Comparison of ENCODE assay signal across 8 mouse cellular contexts in the genomic region with DNA sequence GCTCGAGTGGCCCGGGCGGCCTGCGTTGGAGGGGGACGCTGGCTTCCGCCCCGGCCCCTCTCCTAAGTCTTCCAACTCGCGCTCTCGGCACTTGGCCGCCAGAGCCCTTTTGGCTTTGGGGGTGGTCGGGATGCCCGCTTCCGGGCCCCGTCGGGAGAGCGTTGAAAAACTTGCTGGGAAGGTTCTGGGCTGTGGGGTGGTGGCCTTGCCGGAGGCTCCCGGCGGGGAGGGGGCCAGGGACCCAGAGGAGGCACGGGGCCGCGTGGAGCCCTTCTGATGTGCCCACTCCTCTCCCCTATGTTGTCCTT. TPM values are rescaled to one million over a fixed set of nuclear protein-coding genes. Genes with fewer than 3 reads are reported as not detected.
DNase-seq lines count a peak whose midpoint lies in the region; ATAC-seq and TF ChIP-seq lines count a peak whose summit lies in the region.

No protein-coding gene starts in this region.

- peak; percentile 46 to 50 for DNase-seq in spleen, postnatal 10 days (ENCODE audit: low spot score in 2 of 2)
- DNase-seq in spleen, adult 12 weeks (ENCODE audit: low spot score), result no peak
- no peak for DNase-seq in limb, embryonic 14.5 days (ENCODE audit: low spot score)

- H3K9me3 ChIP-seq in erythroblast, embryonic 14.5 days (ENCODE audit: control insufficient read depth, low read length), result peaks cover 4% of the 10 kb centered on the region; the same call in 1 of the 2 replicates
- H3K9me3 ChIP-seq in heart, embryonic 11.5 days (replicated peaks; ENCODE audit: control insufficient read depth, low read length), result no peaks in the 10 kb centered on the region
- H3K9me3 ChIP-seq in limb, embryonic 14.5 days (ENCODE audit: control insufficient read depth, low read length), result no peaks in the 10 kb centered on the region
- H3K9me3 ChIP-seq in stomach, embryonic 15.5 days, result no peaks in the 10 kb centered on the region

- H3K27me3 ChIP-seq in erythroblast, embryonic 14.5 days (ENCODE audit: control insufficient read depth), result peaks cover 55% of the 10 kb centered on the region
- peaks cover 19% of the 10 kb centered on the region for H3K27me3 ChIP-seq in heart, embryonic 11.5 days (ENCODE audit: control insufficient read depth, insufficient read depth, low read length)
- no peaks in the 10 kb centered on the region for H3K27me3 ChIP-seq in limb, embryonic 14.5 days (ENCODE audit: control insufficient read depth, insufficient read depth, low read length)
- no peaks in the 10 kb centered on the region for H3K27me3 ChIP-seq in stomach, embryonic 15.5 days (replicated peaks)

- H3K9ac ChIP-seq in heart, embryonic 11.5 days (ENCODE audit: low read depth, low read length), result peak overlapping the region; percentile 93
- H3K9ac ChIP-seq in limb, embryonic 14.5 days (ENCODE audit: low read depth, low read length, severe bottlenecking), result peak overlapping the region; percentile 99
- peak overlapping the region; percentile 89 for H3K9ac ChIP-seq in stomach, embryonic 15.5 days

- H3K4me3 ChIP-seq in erythroblast, embryonic 14.5 days (replicated peaks), result peak overlapping the region; percentile 65
- peak overlapping the region; percentile 88 for H3K4me3 ChIP-seq in heart, embryonic 11.5 days (ENCODE audit: low read depth, low read length)
- peak overlapping the region; percentile 98 for H3K4me3 ChIP-seq in limb, embryonic 14.5 days (replicated peaks; ENCODE audit: low read length)
- peak overlapping the region; percentile 77 for H3K4me3 ChIP-seq in stomach, embryonic 15.5 days (replicated peaks)

- H3K27ac ChIP-seq in heart, embryonic 11.5 days (ENCODE audit: low read depth, low read length), result peak overlapping the region; percentile 82
- peak overlapping the region; percentile 95 for H3K27ac ChIP-seq in limb, embryonic 14.5 days (replicated peaks; ENCODE audit: low read depth, low read length)
- peak overlapping the region; percentile 91 for H3K27ac ChIP-seq in stomach, embryonic 15.5 days

- under 1% methylated on average over 23 of the region's 23 CpGs for WGBS in heart, embryonic 11.5 days (ENCODE audit: insufficient replicate concordance)
- 1% methylated on average over 15 of the region's 23 CpGs for WGBS in limb, embryonic 14.5 days
- WGBS in stomach, embryonic 15.5 days, result 0% methylated on average over 22 of the region's 23 CpGs

- TF ChIP-seq POLR2A in limb, embryonic 14.5 days (IDR thresholded peaks at IDR 0.05; ENCODE audit: borderline replicate concordance, extremely low read depth, insufficient read depth, insufficient read length), result no peak

- peaks cover 6% of the 10 kb centered on the region for H3K36me3 ChIP-seq in erythroblast, embryonic 14.5 days (ENCODE audit: control insufficient read depth)
- H3K36me3 ChIP-seq in heart, embryonic 11.5 days (ENCODE audit: control insufficient read depth, insufficient read depth, low read length), result no peaks in the 10 kb centered on the region
- peaks cover 31% of the 10 kb centered on the region for H3K36me3 ChIP-seq in limb, embryonic 14.5 days (ENCODE audit: control insufficient read depth, insufficient read depth, low read length)
- no peaks in the 10 kb centered on the region for H3K36me3 ChIP-seq in stomach, embryonic 15.5 days

- H3K4me1 ChIP-seq in erythroblast, embryonic 14.5 days (ENCODE audit: control insufficient read depth), result peaks cover 82% of the 10 kb centered on the region
- peaks cover 57% of the 10 kb centered on the region for H3K4me1 ChIP-seq in heart, embryonic 11.5 days (ENCODE audit: control insufficient read depth, insufficient read depth, low read length)
- H3K4me1 ChIP-seq in limb, embryonic 14.5 days (ENCODE audit: control insufficient read depth, insufficient read depth, low read length), result peaks cover 53% of the 10 kb centered on the region
- peaks cover 61% of the 10 kb centered on the region for H3K4me1 ChIP-seq in stomach, embryonic 15.5 days

- peak overlapping the region; percentile 96 for H3K4me2 ChIP-seq in heart, embryonic 11.5 days
- peak overlapping the region; percentile 98 for H3K4me2 ChIP-seq in limb, embryonic 14.5 days (replicated peaks; ENCODE audit: low read depth, low read length, severe bottlenecking)
- peak overlapping the region; percentile 94 for H3K4me2 ChIP-seq in stomach, embryonic 15.5 days

- no peak for ATAC-seq in erythroblast, adult 5-6 weeks (replicated peaks; ENCODE audit: low FRiP score, poor library complexity, severe bottlenecking)
- ATAC-seq in heart, embryonic 11.5 days (replicated peaks; ENCODE audit: insufficient number of reproducible peaks, low FRiP score, low TSS enrichment), result no peak
- ATAC-seq in limb, embryonic 14.5 days (ENCODE audit: low FRiP score, low read depth), result no peak
- ATAC-seq in stomach, embryonic 15.5 days (ENCODE audit: insufficient read depth, low FRiP score, low read depth), result no peak
- ATAC-seq in erythroid progenitor cell, adult 5-6 weeks (replicated peaks; ENCODE audit: low FRiP score, poor library complexity, severe bottlenecking), result no peak

RNA-seq across cellular contexts. Expression of a gene that starts 1.4 kb away (rescaled TPM):
- 1.5 and 2.1 TPM in 2 replicates for polyA plus RNA-seq in erythroblast, embryonic 14.5 days (2012)
- 10.8 and 24.0 TPM in 2 replicates for total RNA-seq in erythroblast, adult 5-6 weeks (2015; ENCODE audit: low replicate concordance)
- 11.6 and 16.6 TPM in 2 replicates for total RNA-seq in erythroblast, adult 5-6 weeks (2017; ENCODE audit: low replicate concordance)
- polyA plus RNA-seq in heart, embryonic 11.5 days (2014; fragmentation: Nextera tagmentation; extraction: Ambion mirVana), result 9.3 and 11.4 TPM in 2 replicates
- polyA plus RNA-seq in limb, embryonic 14.5 days (2012; rRNA removed), result 113 and 156 TPM in 2 replicates
- 45.1 and 47.3 TPM in 2 replicates for polyA plus RNA-seq in limb, embryonic 14.5 days (2014; fragmentation: Nextera tagmentation; extraction: Ambion mirVana)
- 24.3 and 25.4 TPM in 2 replicates for polyA plus RNA-seq in stomach, embryonic 15.5 days (2015; fragmentation: Nextera tagmentation; extraction: Ambion mirVana)
- total RNA-seq in erythroid progenitor cell, adult 5-6 weeks (2015; ENCODE audit: low replicate concordance), result 9.7 and 20.5 TPM in 2 replicates
- total RNA-seq in erythroid progenitor cell, adult 5-6 weeks (2017; ENCODE audit: low replicate concordance), result 14.6 and 23.9 TPM in 2 replicates

Comparison
In these comparisons a context has a peak if more than half of its experiments do, and no peak if none do; other contexts are left out.
1. DNase-seq: peak in spleen, postnatal 10 days (2 of 2); none in spleen, adult 12 weeks (single experiment) and limb, embryonic 14.5 days (single experiment).
2. Peak in every context shown above with its lines, with median percentiles within 50 percentile points of each other: H3K4me3 ChIP-seq, H3K27ac ChIP-seq, H3K4me2 ChIP-seq and H3K9ac ChIP-seq.